Mouse (Mus musculus) intestine, embryonic 14.5 days (tissue): ENCODE data around the gene Capn15. TPM values are rescaled to one million over a fixed set of nuclear protein-coding genes. Genes with fewer than 3 reads are reported as not detected.

ENCODE experiments used
- ATAC-seq: fragments of 200-750 bp; cut with Nextera tagmentation; replicated peaks from 2 replicates; pipeline ENCODE4 v1.8.0; 2017; ENCODE audit warnings: low read depth, moderate number of reproducible peaks, moderate TSS enrichment, moderate library complexity; ENCODE audit not compliant: low FRiP score, low TSS enrichment
- DNase-seq: peaks from one replicate; pipeline ENCODE4 v3.0.0-alpha.2; 2018; ENCODE audit warnings: low spot score
- H3K27ac ChIP-seq: fragments of 300-500 bp; sonication (generic); 2 replicates; pipeline ENCODE4 v1.5.1; 2014; ENCODE audit warnings: low read depth, mild to moderate bottlenecking, control low read depth
- H3K27me3 ChIP-seq: fragments of 300-500 bp; sonication (generic); replicated peaks from 2 replicates; pipeline ENCODE4 v1.6.1; 2014; ENCODE audit warnings: low read length, control low read depth; ENCODE audit not compliant: control insufficient read depth, insufficient read depth
- H3K36me3 ChIP-seq: fragments of 300-500 bp; sonication (generic); 2 replicates; pipeline ENCODE4 v1.6.1; 2014; ENCODE audit warnings: low read length, control low read depth; ENCODE audit not compliant: control insufficient read depth, insufficient read depth
- H3K4me1 ChIP-seq: fragments of 300-500 bp; sonication (generic); replicated peaks from 2 replicates; pipeline ENCODE4 v1.6.1; 2014; ENCODE audit warnings: low read length, control low read depth, mixed read lengths; ENCODE audit not compliant: control insufficient read depth, insufficient read depth
- H3K4me2 ChIP-seq: fragments of 300-500 bp; sonication (generic); 2 replicates; pipeline ENCODE4 v1.6.1; 2014; ENCODE audit warnings: low read length
- H3K4me3 ChIP-seq: fragments of 300-500 bp; sonication (generic); 2 replicates; pipeline ENCODE4 v1.5.1; 2014; ENCODE audit warnings: low read depth, low read length, control low read depth, mixed read lengths
- H3K9ac ChIP-seq: fragments of 300-500 bp; sonication (generic); 2 replicates; pipeline ENCODE4 v1.6.1; 2014; ENCODE audit warnings: mild to moderate bottlenecking, low read length
- H3K9me3 ChIP-seq: fragments of 300-500 bp; sonication (generic); 2 replicates; pipeline ENCODE4 v1.6.1; 2016; ENCODE audit warnings: low read length, control low read depth; ENCODE audit not compliant: control insufficient read depth
- WGBS: fragments of 180-500 bp; shearing (Covaris S2); extraction: QIAGEN DNeasy Blood & Tissue Kit; methylation state at CpG from one replicate; pipeline ENCODE4 v1.1.7; 2014; 5-methylcytosine and 5-hydroxymethylcytosine counted together
- polyA plus RNA-seq: library from polyadenylated mRNA; unstranded; fragments of >200 nt; fragmentation: Nextera tagmentation; extraction: Ambion mirVana; gene quantifications from 2 replicates; pipeline ENCODE4 v1.2.1, GENCODE M21; 2014

Capn15 gene
- polyA plus RNA-seq, 1 experiment from 2014 or later, result 23.5 TPM

DNA sequence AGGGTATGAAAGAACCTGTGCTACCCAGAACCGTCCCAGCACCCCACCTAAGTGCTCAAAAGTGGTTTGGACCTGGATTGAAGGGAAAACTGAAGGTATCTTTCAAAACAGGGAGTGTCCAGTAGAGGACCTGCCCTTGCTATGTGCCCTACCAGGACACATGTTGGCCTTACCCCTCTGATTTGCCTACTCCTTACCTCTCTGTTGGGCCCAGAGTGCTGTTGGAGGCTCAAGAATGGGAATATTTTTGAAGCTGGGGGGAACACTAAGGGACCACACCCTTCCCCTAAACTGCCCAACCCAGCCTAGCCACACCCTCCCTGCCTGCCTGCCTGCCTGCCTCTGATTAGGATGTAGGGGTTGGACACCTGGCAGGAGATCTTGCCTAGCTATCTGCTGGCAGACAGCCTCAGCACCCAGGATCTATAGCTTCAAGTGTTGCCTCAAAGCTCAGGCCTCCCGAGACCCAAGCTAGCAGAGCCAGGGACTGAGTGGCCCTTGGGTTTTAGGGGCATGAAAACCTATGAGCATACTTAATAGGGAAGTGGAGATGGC lies 42.9 kb downstream of the Capn15 start:
- H3K9ac ChIP-seq, result no peak overlapping the region
- WGBS, result 79% methylated on average over 2 of the region's 2 CpGs
- H3K4me1 ChIP-seq, result peaks cover 9% of the 10 kb centered on the region
- no peak overlapping the region for H3K4me3 ChIP-seq
- H3K36me3 ChIP-seq, result 0 out of 2 replicates have a peak, but pooled peaks cover 4% of the 10 kb centered on the region
- H3K9me3 ChIP-seq, result no peaks in the 10 kb centered on the region
- peak overlapping the region; percentile 63; the same call in 1 of the 2 replicates for H3K4me2 ChIP-seq
- DNase-seq (no peak), ATAC-seq (no peak)
- H3K27ac ChIP-seq, result no peak overlapping the region
- no peaks in the 10 kb centered on the region for H3K27me3 ChIP-seq

DNA sequence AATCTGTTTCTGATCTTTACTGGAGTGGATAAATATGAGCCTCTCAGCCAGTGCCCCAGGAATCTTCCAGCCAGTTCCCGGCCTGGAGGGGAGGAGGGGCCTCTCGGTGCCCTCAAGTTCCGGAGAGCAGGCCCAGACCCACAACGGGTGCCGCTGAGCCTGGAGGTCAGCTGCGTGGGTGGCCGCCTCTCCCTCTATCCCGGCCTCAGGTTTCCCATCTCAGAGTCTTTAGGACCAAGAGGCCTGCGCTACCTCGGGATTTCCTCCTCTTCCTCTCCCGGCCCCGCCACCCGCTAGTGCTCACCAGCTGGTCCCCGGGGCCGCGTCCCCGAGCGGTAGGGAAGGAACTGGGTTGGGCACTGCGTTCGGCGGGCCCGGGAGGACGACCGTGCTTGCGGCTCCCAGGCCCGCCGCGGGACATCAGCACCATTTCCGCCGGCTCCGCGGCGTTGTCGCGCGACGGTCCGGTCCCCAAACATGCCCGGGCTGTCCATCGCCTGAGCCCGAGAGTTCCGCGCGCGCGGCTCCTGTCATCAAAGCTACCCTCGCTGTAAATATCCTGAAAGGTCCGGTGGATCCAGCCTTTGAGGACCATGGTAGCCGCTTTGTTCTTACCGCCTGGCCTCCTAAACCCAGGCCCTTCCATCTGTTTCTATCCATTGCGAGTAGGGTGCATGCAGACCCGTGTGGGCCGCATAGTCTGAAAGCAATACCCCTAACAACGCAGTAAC lies 43.9 kb downstream of the Capn15 start:
- DNase-seq (peak; percentile 91), ATAC-seq (peak; percentile 74)
- H3K4me3 ChIP-seq, result peak overlapping the region; percentile 97
- H3K36me3 ChIP-seq, result peaks cover 8% of the 10 kb centered on the region
- peak overlapping the region; percentile 94 for H3K9ac ChIP-seq
- peaks cover 9% of the 10 kb centered on the region for H3K4me1 ChIP-seq
- peak overlapping the region; percentile 63 for H3K4me2 ChIP-seq
- peak overlapping the region; percentile 92 for H3K27ac ChIP-seq
- no peaks in the 10 kb centered on the region for H3K9me3 ChIP-seq
- 3% methylated on average over 54 of the region's 54 CpGs for WGBS
- H3K27me3 ChIP-seq, result no peaks in the 10 kb centered on the region

DNA sequence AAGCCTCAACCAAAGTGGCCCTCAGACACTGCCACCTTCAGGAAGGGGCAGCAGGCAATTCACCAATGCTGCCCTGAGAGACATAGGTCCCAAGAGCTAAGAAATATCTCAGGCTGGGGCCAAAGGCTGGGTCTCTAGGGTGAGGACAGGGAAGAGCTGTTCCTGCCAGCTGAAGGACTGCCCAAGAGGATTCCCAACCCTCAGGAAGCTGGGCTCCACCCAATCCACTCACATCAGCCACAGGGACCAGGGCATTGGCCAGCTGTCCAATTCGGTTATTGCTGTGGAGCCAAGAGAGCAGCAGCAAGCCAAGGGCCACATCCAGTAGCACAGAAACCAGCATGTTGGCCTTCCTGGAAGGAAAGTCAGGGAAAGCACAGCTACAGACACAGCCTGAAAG lies 51.1 kb downstream of the Capn15 start:
- Histone ChIP-seq H3K36me3 (peaks cover 73% of the 10 kb centered on the region), H3K27me3 (no peaks in the 10 kb centered on the region), H3K9ac (no peak overlapping the region), H3K4me2 (no peak overlapping the region), H3K27ac (no peak overlapping the region), H3K4me3 (no peak overlapping the region), H3K4me1 (no peaks in the 10 kb centered on the region), H3K9me3 (no peaks in the 10 kb centered on the region)
- DNase-seq (no peak), ATAC-seq (no peak)
- 92% methylated on average over 1 of the region's 1 CpGs for WGBS

DNA sequence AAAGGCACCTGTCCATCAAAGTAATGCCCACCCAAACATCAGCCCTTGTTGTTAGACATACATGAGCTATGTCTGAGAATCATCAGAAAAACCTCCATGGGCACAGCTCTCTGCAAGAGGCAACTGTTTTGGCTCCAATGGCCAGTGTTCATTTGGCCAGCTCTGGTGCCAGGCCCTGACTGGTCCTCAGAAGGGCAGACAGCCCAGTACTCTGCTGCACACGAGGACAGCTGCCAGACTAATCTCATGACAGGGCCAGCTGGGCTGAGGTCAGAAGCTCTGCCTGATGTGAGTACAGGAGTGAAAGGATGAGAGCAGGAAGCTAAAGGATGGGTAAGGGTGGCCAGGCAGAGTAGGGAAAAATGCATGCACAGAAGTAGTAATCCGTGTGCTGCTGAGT lies 60.2 kb downstream of the Capn15 start:
- H3K36me3 ChIP-seq, result peaks cover 42% of the 10 kb centered on the region
- ATAC-seq, result no peak
- H3K9me3 ChIP-seq, result no peaks in the 10 kb centered on the region
- 72% methylated on average over 2 of the region's 2 CpGs for WGBS
- no peak overlapping the region for H3K9ac ChIP-seq
- no peaks in the 10 kb centered on the region for H3K27me3 ChIP-seq
- no peak overlapping the region for H3K27ac ChIP-seq
- no peak overlapping the region for H3K4me3 ChIP-seq
- peaks cover 5% of the 10 kb centered on the region; the same call in 1 of the 2 replicates for H3K4me1 ChIP-seq
- no peak overlapping the region for H3K4me2 ChIP-seq
- no peak for DNase-seq

DNA sequence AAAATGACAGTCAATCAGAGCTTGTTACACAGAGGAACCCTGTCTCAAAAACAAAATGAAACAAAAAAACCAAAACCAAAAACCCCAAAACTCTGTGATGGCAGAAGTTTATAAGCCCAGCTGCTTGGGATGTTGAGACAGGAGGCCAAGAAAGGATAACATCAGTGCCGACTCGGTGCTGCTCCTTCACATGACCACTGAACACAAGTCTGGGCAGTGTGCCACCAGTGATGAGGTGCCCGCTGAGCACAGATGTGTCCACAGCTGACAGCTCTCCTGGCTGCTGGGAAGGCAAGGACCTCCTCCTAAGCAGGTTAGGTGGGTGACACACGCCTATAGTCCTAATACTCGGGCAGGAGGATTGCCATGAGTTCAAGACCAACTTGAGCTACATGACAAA lies 63.5 kb downstream of the Capn15 start:
- WGBS, result 86% methylated on average over 5 of the region's 5 CpGs
- H3K36me3 ChIP-seq, result peaks cover 18% of the 10 kb centered on the region
- DNase-seq, result no peak
- no peaks in the 10 kb centered on the region for H3K9me3 ChIP-seq
- H3K4me1 ChIP-seq, result peaks cover 19% of the 10 kb centered on the region
- no peak overlapping the region for H3K9ac ChIP-seq
- ATAC-seq, result no peak
- no peak overlapping the region for H3K4me3 ChIP-seq
- no peaks in the 10 kb centered on the region for H3K27me3 ChIP-seq
- no peak overlapping the region for H3K27ac ChIP-seq
- H3K4me2 ChIP-seq, result no peak overlapping the region

DNA sequence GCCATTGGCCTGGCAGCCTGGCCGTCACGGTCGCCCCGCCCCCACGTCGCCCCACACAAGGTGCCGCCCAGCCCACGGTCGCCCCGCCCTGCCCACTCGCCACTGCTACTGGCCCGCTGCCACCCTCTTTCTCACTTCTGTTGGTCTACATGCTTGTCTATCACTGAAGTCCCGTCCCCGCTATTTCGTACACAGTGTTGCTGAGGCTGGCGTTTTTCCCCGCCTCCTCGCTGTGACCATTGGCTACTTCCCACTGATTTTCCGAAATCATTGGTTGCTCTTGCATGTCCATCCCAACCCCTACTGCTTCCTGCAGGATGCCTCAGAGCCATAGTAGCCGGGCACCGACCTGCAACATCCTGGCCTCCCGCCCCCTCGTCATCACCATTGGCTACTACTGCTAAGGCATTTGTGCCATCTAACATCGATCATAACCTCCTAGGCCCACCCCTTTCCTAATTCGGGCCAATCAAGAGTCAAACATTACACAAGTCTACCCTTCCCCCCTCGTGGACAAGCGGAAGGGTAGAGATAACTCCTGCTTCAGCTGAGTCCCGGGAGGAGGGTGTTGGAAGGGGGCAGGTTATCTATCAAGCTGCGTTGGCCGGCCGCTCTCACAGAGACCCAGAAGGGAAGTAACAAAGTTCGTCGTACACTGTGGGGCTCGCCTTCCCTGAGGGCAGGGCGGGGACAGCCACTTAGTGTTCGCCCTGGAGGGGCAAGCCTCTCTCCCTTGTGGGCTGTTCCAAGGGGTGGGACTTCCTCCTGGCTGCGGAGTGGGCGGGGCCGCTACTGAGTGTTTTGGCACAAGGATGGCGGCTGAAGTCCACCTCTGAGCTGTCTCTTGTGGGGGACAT lies 65.6 kb downstream of the Capn15 start:
- Histone ChIP-seq H3K4me3 (peak overlapping the region; percentile 84), H3K36me3 (peaks cover 7% of the 10 kb centered on the region; the same call in 1 of the 2 replicates), H3K4me1 (peaks cover 19% of the 10 kb centered on the region), H3K4me2 (peak overlapping the region; percentile 64), H3K27me3 (no peaks in the 10 kb centered on the region), H3K9ac (peak overlapping the region; percentile 69), H3K9me3 (no peaks in the 10 kb centered on the region), H3K27ac (peak overlapping the region; percentile 83)
- under 1% methylated on average over 39 of the region's 40 CpGs for WGBS
- ATAC-seq, result peak; percentile 97
- peak; percentile 99 for DNase-seq

- no peaks in the 10 kb centered on the region for H3K27me3 ChIP-seq
- peaks cover 19% of the 10 kb centered on the region for H3K4me1 ChIP-seq
- whole genome bisulfite sequencing, result under 1% methylated on average over 54 of the region's 78 CpGs
- peak within 1 kb of the TSS; percentile 77 for H3K9ac ChIP-seq
- peaks cover 9% of the 10 kb centered on the region; the same call in 1 of the 2 replicates for H3K36me3 ChIP-seq
- H3K27ac ChIP-seq, result peak within 1 kb of the TSS; percentile 83
- peak within 1 kb of the TSS; percentile 84 for H3K4me3 ChIP-seq
- peak; percentile 74 for DNase-seq
- H3K4me2 ChIP-seq, result peak within 1 kb of the TSS; percentile 79
- peak; percentile 90 for ATAC-seq
- no peaks in the 10 kb centered on the region for H3K9me3 ChIP-seq
Measured at GRCm38 (mm10) chr17:25919144-25919785, 66.3 kb downstream of the Capn15 start, which contains the start of gene Rab40c. TSS of gene Rab40c (minus strand) at chr17:25919727.
